Mouse (Mus musculus): ENCODE data around the gene C2cd4b. TPM values are rescaled to one million over a fixed set of nuclear protein-coding genes. Genes with fewer than 3 reads are reported as not detected.

The C2cd4b gene
- polyA plus RNA-seq, 1 experiment from 2014 or later: not detected

DNA sequence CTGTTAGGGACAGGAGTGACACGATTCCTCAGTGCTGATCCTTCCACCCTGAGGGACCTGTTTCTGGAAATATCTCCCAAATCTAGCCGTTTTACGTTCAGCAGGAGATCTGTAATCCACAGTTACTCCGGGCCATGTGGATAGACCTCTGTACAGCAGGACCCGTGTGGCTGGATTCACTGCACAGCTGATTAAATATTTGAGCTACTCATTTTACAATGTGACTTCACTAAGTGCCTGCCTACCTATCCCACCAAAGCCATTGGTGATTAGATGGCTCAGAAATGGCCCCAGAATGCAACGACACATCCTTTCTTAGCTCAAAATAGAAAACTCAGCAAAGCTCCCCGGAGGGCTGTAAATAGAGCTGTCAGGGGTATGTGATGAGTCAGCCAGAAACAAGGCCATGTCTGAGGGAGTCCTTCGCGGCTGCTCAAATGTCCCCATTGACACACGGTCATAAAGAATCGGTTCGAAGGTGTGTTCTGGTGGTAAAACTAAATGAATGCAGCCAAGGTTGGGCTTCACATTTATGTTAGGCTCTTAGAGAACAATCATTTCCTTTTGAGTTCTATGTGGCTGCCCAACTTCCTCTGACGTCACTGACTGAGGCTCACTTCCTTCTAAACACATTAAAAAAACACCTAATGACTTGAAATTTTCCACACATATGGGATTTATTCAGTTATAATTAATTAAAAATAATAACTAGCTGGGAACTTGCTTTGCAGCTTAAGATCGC lies 40.0 kb downstream of the C2cd4b start:
- Histone ChIP-seq H3K9me3 (ENCODE audit: control insufficient read depth, low read length) (no peaks in the 10 kb centered on the region), H3K4me3 (ENCODE audit: low read depth, low read length) (no peak overlapping the region), H3K9ac (ENCODE audit: low read depth, low read length) (no peak overlapping the region), H3K36me3 (ENCODE audit: control insufficient read depth, insufficient read depth, low read length) (no peaks in the 10 kb centered on the region), H3K4me1 (replicated peaks; ENCODE audit: control insufficient read depth, insufficient read depth, low read length) (no peaks in the 10 kb centered on the region), H3K4me2 (no peak overlapping the region), H3K27ac (ENCODE audit: low read depth, low read length) (no peak overlapping the region), H3K27me3 (replicated peaks; ENCODE audit: control insufficient read depth, insufficient read depth, low read length) (no peaks in the 10 kb centered on the region; the same call in 1 of the 2 replicates)
- no peak for ATAC-seq (replicated peaks; ENCODE audit: low FRiP score)
- DNase-seq (ENCODE audit: low spot score): no peak
- WGBS: 64% methylated on average over 14 of the region's 14 CpGs

GRCm38 (mm10) chr9:67802241-67802640 lies 43.0 kb downstream of the C2cd4b start:
- ATAC-seq (replicated peaks; ENCODE audit: low FRiP score): no peak
- H3K27ac ChIP-seq (ENCODE audit: low read depth, low read length): no peak overlapping the region
- H3K36me3 ChIP-seq (ENCODE audit: control insufficient read depth, insufficient read depth, low read length): no peaks in the 10 kb centered on the region
- 27% methylated on average over 6 of the region's 6 CpGs for WGBS
- no peaks in the 10 kb centered on the region; the same call in 1 of the 2 replicates for H3K4me1 ChIP-seq (replicated peaks; ENCODE audit: control insufficient read depth, insufficient read depth, low read length)
- no peak overlapping the region for H3K4me3 ChIP-seq (ENCODE audit: low read depth, low read length)
- no peak overlapping the region for H3K4me2 ChIP-seq
- H3K9me3 ChIP-seq (ENCODE audit: control insufficient read depth, low read length): no peaks in the 10 kb centered on the region
- DNase-seq (ENCODE audit: low spot score): no peak
- no peaks in the 10 kb centered on the region for H3K27me3 ChIP-seq (replicated peaks; ENCODE audit: control insufficient read depth, insufficient read depth, low read length)
- no peak overlapping the region for H3K9ac ChIP-seq (ENCODE audit: low read depth, low read length)

- H3K4me3 ChIP-seq (ENCODE audit: low read depth, low read length): no peak overlapping the region
- WGBS: 53% methylated on average over 5 of the region's 5 CpGs
- no peak overlapping the region for H3K27ac ChIP-seq (ENCODE audit: low read depth, low read length)
- H3K4me2 ChIP-seq: no peak overlapping the region
- no peaks in the 10 kb centered on the region for H3K36me3 ChIP-seq (ENCODE audit: control insufficient read depth, insufficient read depth, low read length)
- ATAC-seq (replicated peaks; ENCODE audit: low FRiP score) (no peak), DNase-seq (ENCODE audit: low spot score) (no peak)
- H3K4me1 ChIP-seq (replicated peaks; ENCODE audit: control insufficient read depth, insufficient read depth, low read length): no peaks in the 10 kb centered on the region; the same call in 1 of the 2 replicates
- no peaks in the 10 kb centered on the region for H3K9me3 ChIP-seq (ENCODE audit: control insufficient read depth, low read length)
- H3K9ac ChIP-seq (ENCODE audit: low read depth, low read length): no peak overlapping the region
- no peaks in the 10 kb centered on the region for H3K27me3 ChIP-seq (replicated peaks; ENCODE audit: control insufficient read depth, insufficient read depth, low read length)
Observed at GRCm38 (mm10) chr9:67807000-67807399, 47.8 kb downstream of the C2cd4b start.

GRCm38 (mm10) chr9:67810527-67810926 lies 51.3 kb downstream of the C2cd4b start:
- Histone ChIP-seq H3K9me3 (ENCODE audit: control insufficient read depth, low read length) (no peaks in the 10 kb centered on the region), H3K27ac (ENCODE audit: low read depth, low read length) (no peak overlapping the region), H3K36me3 (ENCODE audit: control insufficient read depth, insufficient read depth, low read length) (no peaks in the 10 kb centered on the region), H3K4me1 (replicated peaks; ENCODE audit: control insufficient read depth, insufficient read depth, low read length) (peaks cover 3% of the 10 kb centered on the region; the same call in 1 of the 2 replicates), H3K4me3 (ENCODE audit: low read depth, low read length) (no peak overlapping the region), H3K9ac (ENCODE audit: low read depth, low read length) (no peak overlapping the region), H3K4me2 (no peak overlapping the region), H3K27me3 (replicated peaks; ENCODE audit: control insufficient read depth, insufficient read depth, low read length) (no peaks in the 10 kb centered on the region)
- ATAC-seq (replicated peaks; ENCODE audit: low FRiP score): no peak
- WGBS: 66% methylated on average over 6 of the region's 6 CpGs
- DNase-seq (ENCODE audit: low spot score): no peak

Small RNAs within 50 kb of the gene (microRNA-seq; reads per million reads assigned to microRNA genes)
- gene Mir7241 (ENCODE audit: borderline number of aligned reads) (not detected), gene Mir7242 (ENCODE audit: borderline number of aligned reads) (not detected)

Other genes with a start within 250 kb of the C2cd4b start
- 10.2 and 12.7 TPM in 2 replicates for gene Tln2, start 199.7 kb upstream of the C2cd4b start, polyA plus RNA-seq (2014; fragmentation: Nextera tagmentation; extraction: Ambion mirVana)
- 2.6 and 4.2 TPM in 2 replicates for gene C2cd4a, start 72.9 kb downstream of the C2cd4b start, polyA plus RNA-seq (2014; fragmentation: Nextera tagmentation; extraction: Ambion mirVana)
- 13.5 and 14.7 TPM in 2 replicates for gene Vps13c, start 81.0 kb downstream of the C2cd4b start, polyA plus RNA-seq (2014; fragmentation: Nextera tagmentation; extraction: Ambion mirVana)